22 mouse cellular contexts compared by ENCODE assay signal in the genomic region with DNA sequence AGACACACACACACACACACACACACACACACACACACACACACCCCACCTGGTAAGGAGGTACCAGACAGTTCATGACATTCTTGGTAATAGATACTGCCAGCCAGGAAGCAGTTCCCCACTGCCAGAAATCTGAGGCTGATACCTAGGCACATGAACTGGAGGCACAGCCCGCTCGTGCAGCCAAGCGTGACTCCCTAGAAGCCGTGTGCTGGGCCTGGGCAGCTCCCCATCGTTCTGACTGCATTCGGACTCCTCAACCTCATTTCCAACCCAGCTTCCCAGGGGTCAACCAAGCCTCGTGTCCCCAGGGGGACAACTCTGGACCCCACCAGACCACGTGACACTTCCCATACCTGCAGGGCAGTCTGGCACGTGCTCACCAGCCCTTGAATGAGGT. TPM values are rescaled to one million over a fixed set of nuclear protein-coding genes. Genes with fewer than 3 reads are reported as not detected.
DNase-seq lines count a peak whose midpoint lies in the region; ATAC-seq and TF ChIP-seq lines count a peak whose summit lies in the region.
"Had no signal": no experiment of that assay in that cellular context is flagged by ENCODE, and none has a peak within 500 bp of the region (broad histone marks: within the 10 kb centered on the region; RNA-seq: fewer than 3 reads in every experiment).

No protein-coding gene starts in this region.

- no peak for DNase-seq in kidney, adult 2 months
- peak; percentile 73 for DNase-seq in kidney, postnatal 0 days (ENCODE audit: low spot score)
- DNase-seq in kidney, adult 8-10 months, result no peak
- DNase-seq: adrenal gland, adult 2 months; adrenal gland, postnatal 14 days; B cell, adult 2 months; cerebellum, adult 11 months; cerebellum, adult 2 months; cerebellum, adult 9-11 months; cerebellum, postnatal 25 days; gastrocnemius, postnatal 25 days; heart, adult 2 months had no signal

- peak; percentile 82 for ATAC-seq in kidney, embryonic 14.5 days (ENCODE audit: low FRiP score, low TSS enrichment)
- ATAC-seq in kidney, postnatal 0 days (replicated peaks; ENCODE audit: low FRiP score, low read depth), result peak; percentile 70
- no peak for ATAC-seq in neural tube, embryonic 12.5 days (ENCODE audit: low FRiP score, low read depth)
- no peak for ATAC-seq in neural tube, embryonic 15.5 days (ENCODE audit: low FRiP score)
- ATAC-seq: forebrain, embryonic 15.5 days had no signal

- no peak for TF ChIP-seq CTCF in kidney, adult 2 months (conservative IDR thresholded peaks at IDR 0.05; ENCODE audit: insufficient read depth, insufficient read length, low read depth, low read length)
- no peak for TF ChIP-seq CTCF in kidney, postnatal 0 days (IDR thresholded peaks at IDR 0.05; ENCODE audit: low read depth)

- H3K4me3 ChIP-seq in kidney, embryonic 14.5 days (ENCODE audit: low read length), result no peak overlapping the region
- H3K4me3 ChIP-seq in kidney, adult 2 months (ENCODE audit: insufficient read depth, low read depth, low read length), result no peak overlapping the region
- no peak overlapping the region for H3K4me3 ChIP-seq in kidney, postnatal 0 days (replicated peaks; ENCODE audit: low read depth, low read length)
- H3K4me3 ChIP-seq in neural tube, embryonic 12.5 days, result no peak overlapping the region
- no peak overlapping the region for H3K4me3 ChIP-seq in neural tube, embryonic 15.5 days (replicated peaks)
- H3K4me3 ChIP-seq: embryonic facial prominence, embryonic 12.5 days; embryonic facial prominence, embryonic 15.5 days; forebrain, embryonic 15.5 days; heart, adult 2 months; heart, embryonic 10.5 days; heart, embryonic 13.5 days; hindbrain, embryonic 12.5 days; hindbrain, embryonic 15.5 days had no signal

- no peaks in the 10 kb centered on the region for H3K9me3 ChIP-seq in kidney, embryonic 14.5 days (ENCODE audit: control insufficient read depth, low read length)
- no peaks in the 10 kb centered on the region for H3K9me3 ChIP-seq in kidney, postnatal 0 days (replicated peaks; ENCODE audit: low read length)
- no peaks in the 10 kb centered on the region for H3K9me3 ChIP-seq in neural tube, embryonic 12.5 days
- no peaks in the 10 kb centered on the region for H3K9me3 ChIP-seq in neural tube, embryonic 15.5 days (replicated peaks)
- H3K9me3 ChIP-seq: embryonic facial prominence, embryonic 12.5 days; embryonic facial prominence, embryonic 15.5 days; forebrain, embryonic 15.5 days; heart, embryonic 10.5 days; heart, embryonic 13.5 days; hindbrain, embryonic 12.5 days; hindbrain, embryonic 15.5 days had no signal

- 0 out of 2 replicates have a peak, but pooled peaks cover 15% of the 10 kb centered on the region for H3K4me1 ChIP-seq in kidney, embryonic 14.5 days (ENCODE audit: control insufficient read depth, insufficient read depth, low read length)
- no peaks in the 10 kb centered on the region for H3K4me1 ChIP-seq in kidney, adult 2 months (ENCODE audit: control insufficient read depth, insufficient read depth, low read length)
- peaks cover 8% of the 10 kb centered on the region; the same call in 1 of the 2 replicates for H3K4me1 ChIP-seq in kidney, postnatal 0 days (replicated peaks; ENCODE audit: insufficient read depth, low read length)
- H3K4me1 ChIP-seq in neural tube, embryonic 12.5 days, result no peaks in the 10 kb centered on the region
- H3K4me1 ChIP-seq in neural tube, embryonic 15.5 days, result 0 out of 2 replicates have a peak, but pooled peaks cover 6% of the 10 kb centered on the region
- H3K4me1 ChIP-seq: embryonic facial prominence, embryonic 12.5 days; embryonic facial prominence, embryonic 15.5 days; forebrain, embryonic 15.5 days; hindbrain, embryonic 12.5 days; hindbrain, embryonic 15.5 days had no signal

- no peaks in the 10 kb centered on the region for H3K27me3 ChIP-seq in kidney, embryonic 14.5 days (ENCODE audit: control insufficient read depth, insufficient read depth, low read length)
- H3K27me3 ChIP-seq in kidney, adult 2 months (replicated peaks; ENCODE audit: control insufficient read depth, insufficient read depth, low read length), result no peaks in the 10 kb centered on the region
- H3K27me3 ChIP-seq in kidney, postnatal 0 days (ENCODE audit: insufficient read depth, low read length), result no peaks in the 10 kb centered on the region
- no peaks in the 10 kb centered on the region for H3K27me3 ChIP-seq in neural tube, embryonic 12.5 days (replicated peaks)
- H3K27me3 ChIP-seq in neural tube, embryonic 15.5 days (replicated peaks), result no peaks in the 10 kb centered on the region
- H3K27me3 ChIP-seq: embryonic facial prominence, embryonic 12.5 days; embryonic facial prominence, embryonic 15.5 days; forebrain, embryonic 15.5 days; heart, embryonic 13.5 days; hindbrain, embryonic 12.5 days; hindbrain, embryonic 15.5 days had no signal

- TF ChIP-seq POLR2A in kidney, adult 2 months (IDR thresholded peaks at IDR 0.05; ENCODE audit: low read depth, low read length), result no peak

- 35% methylated on average over 9 of the region's 9 CpGs for WGBS in kidney, embryonic 14.5 days
- WGBS in kidney, adult 2 months, result 42% methylated on average over 9 of the region's 9 CpGs
- 46% methylated on average over 9 of the region's 9 CpGs for WGBS in kidney, postnatal 0 days
- WGBS in neural tube, embryonic 12.5 days, result 87% methylated on average over 9 of the region's 9 CpGs
- 86% methylated on average over 9 of the region's 9 CpGs for WGBS in neural tube, embryonic 15.5 days

- H3K4me2 ChIP-seq in kidney, embryonic 14.5 days (replicated peaks; ENCODE audit: low read depth, low read length), result no peak overlapping the region
- no peak overlapping the region for H3K4me2 ChIP-seq in kidney, postnatal 0 days (ENCODE audit: low read length)
- H3K4me2 ChIP-seq in neural tube, embryonic 12.5 days (replicated peaks), result no peak overlapping the region
- H3K4me2 ChIP-seq in neural tube, embryonic 15.5 days, result no peak overlapping the region
- H3K4me2 ChIP-seq: embryonic facial prominence, embryonic 12.5 days; embryonic facial prominence, embryonic 15.5 days; forebrain, embryonic 15.5 days; heart, embryonic 13.5 days; hindbrain, embryonic 12.5 days; hindbrain, embryonic 15.5 days had no signal

- peak overlapping the region; percentile 65; the same call in 1 of the 2 replicates for H3K27ac ChIP-seq in kidney, embryonic 14.5 days (ENCODE audit: low read depth, low read length)
- H3K27ac ChIP-seq in kidney, adult 2 months (ENCODE audit: insufficient read depth, low read depth, low read length), result no peak overlapping the region
- 0 out of 2 replicates have a peak overlapping the region, but pooled peaks have one; percentile 21 for H3K27ac ChIP-seq in kidney, postnatal 0 days
- H3K27ac ChIP-seq in neural tube, embryonic 12.5 days, result no peak overlapping the region
- H3K27ac ChIP-seq in neural tube, embryonic 15.5 days (replicated peaks), result no peak overlapping the region
- H3K27ac ChIP-seq: embryonic facial prominence, embryonic 12.5 days; embryonic facial prominence, embryonic 15.5 days; forebrain, embryonic 15.5 days; heart, adult 2 months; heart, embryonic 10.5 days; heart, embryonic 13.5 days; hindbrain, embryonic 12.5 days; hindbrain, embryonic 15.5 days had no signal

- no peak overlapping the region for H3K9ac ChIP-seq in kidney, embryonic 14.5 days (ENCODE audit: low read depth, low read length)
- H3K9ac ChIP-seq in kidney, postnatal 0 days (ENCODE audit: low read depth, low read length), result no peak overlapping the region
- 0 out of 2 replicates have a peak overlapping the region, but pooled peaks have one; percentile 1 for H3K9ac ChIP-seq in neural tube, embryonic 12.5 days
- H3K9ac ChIP-seq in neural tube, embryonic 15.5 days (replicated peaks), result no peak overlapping the region
- H3K9ac ChIP-seq: embryonic facial prominence, embryonic 12.5 days; embryonic facial prominence, embryonic 15.5 days; forebrain, embryonic 15.5 days; heart, embryonic 13.5 days; hindbrain, embryonic 12.5 days; hindbrain, embryonic 15.5 days had no signal

- H3K36me3 ChIP-seq in kidney, embryonic 14.5 days (ENCODE audit: control insufficient read depth, insufficient read depth, low read length), result peaks cover 64% of the 10 kb centered on the region
- H3K36me3 ChIP-seq in kidney, adult 2 months (ENCODE audit: control insufficient read depth, insufficient read depth, low read length), result no peaks in the 10 kb centered on the region; the same call in 1 of the 2 replicates
- peaks cover 50% of the 10 kb centered on the region for H3K36me3 ChIP-seq in kidney, postnatal 0 days (ENCODE audit: insufficient read depth, low read length)
- H3K36me3 ChIP-seq in neural tube, embryonic 12.5 days, result peaks cover 68% of the 10 kb centered on the region
- peaks cover 65% of the 10 kb centered on the region for H3K36me3 ChIP-seq in neural tube, embryonic 15.5 days

RNA-seq across cellular contexts. Expression of a gene that starts 7.4 kb away (rescaled TPM):
- polyA plus RNA-seq in kidney, embryonic 14.5 days (2014; fragmentation: Nextera tagmentation; extraction: Ambion mirVana), result 77.1 and 88.9 TPM in 2 replicates
- polyA plus RNA-seq in kidney, adult 2 months (2012; rRNA removed), result 33.0 and 33.3 TPM in 2 replicates
- 59.8 and 66.5 TPM in 2 replicates for polyA plus RNA-seq in kidney, postnatal 0 days (2015; fragmentation: Nextera tagmentation; extraction: Ambion mirVana)
- 53.5 and 58.0 TPM in 2 replicates for polyA plus RNA-seq in neural tube, embryonic 12.5 days (2016; fragmentation: Nextera tagmentation; extraction: Ambion mirVana)
- polyA plus RNA-seq in neural tube, embryonic 15.5 days (2015; fragmentation: Nextera tagmentation; extraction: Ambion mirVana), result 56.1 and 60.3 TPM in 2 replicates

RNA-seq across cellular contexts. Expression of a gene that starts 7.4 kb away (rescaled TPM):
- 125 and 126 TPM in 2 replicates for polyA plus RNA-seq in kidney, embryonic 14.5 days (2014; fragmentation: Nextera tagmentation; extraction: Ambion mirVana)
- 57.2 and 61.6 TPM in 2 replicates for polyA plus RNA-seq in kidney, adult 2 months (2012; rRNA removed)
- 185 and 187 TPM in 2 replicates for polyA plus RNA-seq in kidney, postnatal 0 days (2015; fragmentation: Nextera tagmentation; extraction: Ambion mirVana)
- polyA plus RNA-seq in neural tube, embryonic 12.5 days (2016; fragmentation: Nextera tagmentation; extraction: Ambion mirVana), result 102 and 110 TPM in 2 replicates
- 120 and 127 TPM in 2 replicates for polyA plus RNA-seq in neural tube, embryonic 15.5 days (2015; fragmentation: Nextera tagmentation; extraction: Ambion mirVana)

RNA-seq across cellular contexts. Expression of a gene that starts 16.7 kb away (rescaled TPM):
- 122 and 161 TPM in 2 replicates for polyA plus RNA-seq in kidney, embryonic 14.5 days (2014; fragmentation: Nextera tagmentation; extraction: Ambion mirVana)
- 115 and 118 TPM in 2 replicates for polyA plus RNA-seq in kidney, adult 2 months (2012; rRNA removed)
- 173 and 191 TPM in 2 replicates for polyA plus RNA-seq in kidney, postnatal 0 days (2015; fragmentation: Nextera tagmentation; extraction: Ambion mirVana)
- 184 and 186 TPM in 2 replicates for polyA plus RNA-seq in neural tube, embryonic 12.5 days (2016; fragmentation: Nextera tagmentation; extraction: Ambion mirVana)
- 182 and 192 TPM in 2 replicates for polyA plus RNA-seq in neural tube, embryonic 15.5 days (2015; fragmentation: Nextera tagmentation; extraction: Ambion mirVana)

RNA-seq across cellular contexts. Expression of a gene that starts 16.7 kb away (rescaled TPM):
- 61.2 and 63.6 TPM in 2 replicates for polyA plus RNA-seq in kidney, embryonic 14.5 days (2014; fragmentation: Nextera tagmentation; extraction: Ambion mirVana)
- polyA plus RNA-seq in kidney, adult 2 months (2012; rRNA removed), result 14.0 and 15.9 TPM in 2 replicates
- polyA plus RNA-seq in kidney, postnatal 0 days (2015; fragmentation: Nextera tagmentation; extraction: Ambion mirVana), result 56.0 and 58.9 TPM in 2 replicates
- 88.4 and 93.1 TPM in 2 replicates for polyA plus RNA-seq in neural tube, embryonic 12.5 days (2016; fragmentation: Nextera tagmentation; extraction: Ambion mirVana)
- 89.3 and 94.4 TPM in 2 replicates for polyA plus RNA-seq in neural tube, embryonic 15.5 days (2015; fragmentation: Nextera tagmentation; extraction: Ambion mirVana)

RNA-seq across cellular contexts. Expression of a gene that starts 21.9 kb away (rescaled TPM):
- polyA plus RNA-seq in kidney, embryonic 14.5 days (2014; fragmentation: Nextera tagmentation; extraction: Ambion mirVana), result 91.1 and 103 TPM in 2 replicates
- polyA plus RNA-seq in kidney, adult 2 months (2012; rRNA removed), result 34.4 and 41.9 TPM in 2 replicates
- polyA plus RNA-seq in kidney, postnatal 0 days (2015; fragmentation: Nextera tagmentation; extraction: Ambion mirVana), result 61.0 and 65.8 TPM in 2 replicates
- polyA plus RNA-seq in neural tube, embryonic 12.5 days (2016; fragmentation: Nextera tagmentation; extraction: Ambion mirVana), result 39.5 and 40.7 TPM in 2 replicates
- 43.1 and 50.4 TPM in 2 replicates for polyA plus RNA-seq in neural tube, embryonic 15.5 days (2015; fragmentation: Nextera tagmentation; extraction: Ambion mirVana)

Comparison
In these comparisons a context has a peak if more than half of its experiments do, and no peak if none do; other contexts are left out.
1. H3K27ac ChIP-seq: peak in kidney, embryonic 14.5 days (single experiment) and kidney, postnatal 0 days (single experiment); none in kidney, adult 2 months (single experiment), neural tube, embryonic 12.5 days (single experiment) and neural tube, embryonic 15.5 days (single experiment).
2. ATAC-seq: peak in kidney, embryonic 14.5 days (single experiment) and kidney, postnatal 0 days (single experiment); none in neural tube, embryonic 12.5 days (single experiment) and neural tube, embryonic 15.5 days (single experiment).